Mouse (Mus musculus): ENCODE measurements at regions not wholly inside any gene's neighbourhood (a gene's known extent, or its start where the extent isn't known, plus 50 kb on each side); places are given as distances from the start of the nearest gene placed in this dataset.

- 0 out of 2 replicates have a peak, but pooled peaks cover 3% of the 10 kb centered on the region for H3K27me3 ChIP-seq
- no peaks in the 10 kb centered on the region for H3K9me3 ChIP-seq (replicated peaks)
- H3K27ac ChIP-seq (replicated peaks) = no peak overlapping the region
- no peaks in the 10 kb centered on the region for H3K36me3 ChIP-seq (replicated peaks)
- H3K4me1 ChIP-seq (replicated peaks) = peaks cover 8% of the 10 kb centered on the region
- no peak overlapping the region for H3K4me3 ChIP-seq (replicated peaks)
- H3K4me2 ChIP-seq = no peak overlapping the region
- 35% methylated on average over 4 of the region's 4 CpGs for WGBS (ENCODE audit: insufficient replicate concordance)
- no peak overlapping the region for H3K9ac ChIP-seq
- peak; percentile 99 for ATAC-seq (ENCODE audit: insufficient read depth)
These were observed 55.9 kb upstream of the Tbc1d2b start for GRCm38 (mm10) chr9:90326531-90326930.
